In the genomic region with DNA sequence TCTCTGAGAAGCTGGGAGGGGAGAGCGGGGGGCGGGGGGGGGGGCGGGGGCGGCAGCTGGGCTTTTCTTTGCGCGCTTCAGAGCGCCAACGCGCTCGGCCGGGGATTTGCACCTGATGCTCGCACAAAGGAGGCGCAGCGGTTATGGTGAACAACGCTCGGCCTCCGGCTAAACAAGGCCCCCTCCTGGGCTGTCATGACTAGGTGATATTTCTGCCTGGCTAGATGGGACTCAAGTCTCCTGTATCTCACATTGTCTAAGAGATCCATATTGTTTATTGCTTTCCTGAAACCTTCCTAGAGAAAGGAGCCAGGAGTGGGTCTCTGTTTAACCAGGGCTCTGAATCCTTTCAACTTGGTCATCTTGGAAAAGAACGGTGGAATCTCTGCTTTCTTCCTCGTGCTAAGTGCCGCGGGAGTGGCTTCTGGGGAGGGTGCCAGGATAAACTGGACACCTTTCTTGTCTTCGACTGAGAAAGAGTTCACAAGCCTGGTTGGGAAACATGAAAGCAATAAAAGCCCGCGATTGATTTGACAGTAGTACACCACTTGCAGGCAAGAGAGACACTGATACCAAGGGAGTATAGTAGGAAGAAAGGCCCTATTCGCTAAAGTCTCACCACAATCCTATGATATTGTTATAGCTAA, we compare ENCODE assay signal across 8 mouse cellular contexts. TPM values are rescaled to one million over a fixed set of nuclear protein-coding genes. Genes with fewer than 3 reads are reported as not detected.
A peak's percentile ranks its signal among the peaks of the same experiment; 100 is the strongest.
DNase-seq lines count a peak whose midpoint lies in the region; ATAC-seq and TF ChIP-seq lines count a peak whose summit lies in the region.

No protein-coding gene starts in this region.

- no peak for TF ChIP-seq CTCF in layer of hippocampus, adult 2 months (conservative IDR thresholded peaks at IDR 0.05)
- TF ChIP-seq CTCF in brain, embryonic 14.5 days (IDR thresholded peaks at IDR 0.05; ENCODE audit: borderline replicate concordance, extremely low read depth, insufficient read depth, insufficient read length) = no peak
- 0 out of 2 replicates have a peak, but pooled peaks have one; percentile 6 for TF ChIP-seq CTCF in forebrain, postnatal 0 days (IDR thresholded peaks at IDR 0.05; ENCODE audit: low read depth)

- H3K27me3 ChIP-seq in forebrain, postnatal 0 days (ENCODE audit: insufficient read depth, low read length) = no peaks in the 10 kb centered on the region
- no peaks in the 10 kb centered on the region for H3K27me3 ChIP-seq in liver, embryonic 16.5 days (ENCODE audit: control insufficient read depth, insufficient read depth, low read depth, low read length)

- peak; percentile 34; the same call in 1 of the 2 replicates for TF ChIP-seq POLR2A in brain, embryonic 14.5 days (IDR thresholded peaks at IDR 0.05; ENCODE audit: borderline replicate concordance, extremely low read depth, insufficient read depth, insufficient read length, poor library complexity, severe bottlenecking)

- H3K9me3 ChIP-seq in forebrain, postnatal 0 days (ENCODE audit: low read length) = no peaks in the 10 kb centered on the region
- no peaks in the 10 kb centered on the region for H3K9me3 ChIP-seq in liver, embryonic 16.5 days (replicated peaks; ENCODE audit: control insufficient read depth, low read length)

- H3K4me1 ChIP-seq in forebrain, postnatal 0 days (ENCODE audit: insufficient read depth) = peaks cover 35% of the 10 kb centered on the region
- peaks cover 41% of the 10 kb centered on the region for H3K4me1 ChIP-seq in liver, embryonic 16.5 days (ENCODE audit: control insufficient read depth, low read depth, low read length)

- peak overlapping the region; percentile 90 for H3K4me3 ChIP-seq in layer of hippocampus, adult 2 months
- H3K4me3 ChIP-seq in forebrain, postnatal 0 days (ENCODE audit: low read depth, low read length) = peak overlapping the region; percentile 60
- H3K4me3 ChIP-seq in liver, embryonic 16.5 days (ENCODE audit: low read depth, low read length) = peak overlapping the region; percentile 67

- ATAC-seq in forebrain, postnatal 0 days = no peak
- ATAC-seq in liver, embryonic 16.5 days (ENCODE audit: low read depth) = peak; percentile 6; the same call in 1 of the 2 replicates
- ATAC-seq in cerebellum, adult (ENCODE audit: insufficient number of reproducible peaks, low FRiP score, low TSS enrichment) = no peak

- WGBS in forebrain, postnatal 0 days = 3% methylated on average over 22 of the region's 25 CpGs
- 7% methylated on average over 21 of the region's 25 CpGs for WGBS in liver, embryonic 16.5 days (ENCODE audit: insufficient replicate concordance)

- peak overlapping the region; percentile 76 for H3K9ac ChIP-seq in forebrain, postnatal 0 days
- peak overlapping the region; percentile 66 for H3K9ac ChIP-seq in liver, embryonic 16.5 days (ENCODE audit: low read depth, low read length)

- peak overlapping the region; percentile 91 for H3K4me2 ChIP-seq in forebrain, postnatal 0 days (ENCODE audit: low read depth)
- peak overlapping the region; percentile 88 for H3K4me2 ChIP-seq in liver, embryonic 16.5 days (ENCODE audit: low read depth, low read length)

- H3K27ac ChIP-seq in layer of hippocampus, adult 2 months = peak overlapping the region; percentile 85
- H3K27ac ChIP-seq in forebrain, postnatal 0 days (ENCODE audit: low read depth, low read length) = peak overlapping the region; percentile 89
- H3K27ac ChIP-seq in liver, embryonic 16.5 days (ENCODE audit: low read length) = peak overlapping the region; percentile 71

- DNase-seq in layer of hippocampus, adult 2 months (ENCODE audit: low spot score in 2 of 2) = no peak
- DNase-seq in layer of hippocampus, adult 11-12 months (ENCODE audit: low spot score) = no peak
- DNase-seq in brain, embryonic 14.5 days (ENCODE audit: low read depth) = no peak
- no peak for DNase-seq in forebrain, postnatal 0 days
- peak; percentile 71 for DNase-seq in thymus, postnatal 14 days
- no peak for DNase-seq in adrenal gland, adult 18-20 months (ENCODE audit: low spot score in 2 of 2)

- H3K36me3 ChIP-seq in forebrain, postnatal 0 days (ENCODE audit: insufficient read depth) = no peaks in the 10 kb centered on the region
- H3K36me3 ChIP-seq in liver, embryonic 16.5 days (ENCODE audit: control insufficient read depth, insufficient read depth) = no peaks in the 10 kb centered on the region

RNA-seq across cellular contexts. Expression of gene Fads2, which starts 0.6 kb away (rescaled TPM):
- total RNA-seq in layer of hippocampus, adult 2 months (2021) = 100 to 1,000 TPM; 147 to 152 TPM
- 195 and 216 TPM in 2 replicates for polyA plus RNA-seq in brain, embryonic 14.5 days (2012; rRNA removed)
- total RNA-seq in forebrain, postnatal 0 days (2014; rRNA removed) = 218 and 248 TPM in 2 replicates
- 183 and 249 TPM in 2 replicates for polyA plus RNA-seq in forebrain, postnatal 0 days (2015; fragmentation: Nextera tagmentation; extraction: Ambion mirVana)
- polyA plus RNA-seq in liver, embryonic 16.5 days (2015; fragmentation: Nextera tagmentation; extraction: Ambion mirVana) = 87.2 and 102 TPM in 2 replicates
- total RNA-seq in adrenal gland, adult 18-20 months (2021) = 1,000 to 10,000 TPM; 1,303 to 1,859 TPM
